Mouse (Mus musculus) neural tube, embryonic 10.5 days (tissue): ENCODE measurements around the gene Naa60.
A peak's percentile ranks its signal among the peaks of the same experiment; 100 is the strongest.

ENCODE experiments used
- DNase-seq: peaks from one replicate; pipeline ENCODE4 v3.0.0-alpha.2; 2017; ENCODE audit warnings: low spot score; ENCODE audit errors: extremely low spot score

Naa60 gene

DNA sequence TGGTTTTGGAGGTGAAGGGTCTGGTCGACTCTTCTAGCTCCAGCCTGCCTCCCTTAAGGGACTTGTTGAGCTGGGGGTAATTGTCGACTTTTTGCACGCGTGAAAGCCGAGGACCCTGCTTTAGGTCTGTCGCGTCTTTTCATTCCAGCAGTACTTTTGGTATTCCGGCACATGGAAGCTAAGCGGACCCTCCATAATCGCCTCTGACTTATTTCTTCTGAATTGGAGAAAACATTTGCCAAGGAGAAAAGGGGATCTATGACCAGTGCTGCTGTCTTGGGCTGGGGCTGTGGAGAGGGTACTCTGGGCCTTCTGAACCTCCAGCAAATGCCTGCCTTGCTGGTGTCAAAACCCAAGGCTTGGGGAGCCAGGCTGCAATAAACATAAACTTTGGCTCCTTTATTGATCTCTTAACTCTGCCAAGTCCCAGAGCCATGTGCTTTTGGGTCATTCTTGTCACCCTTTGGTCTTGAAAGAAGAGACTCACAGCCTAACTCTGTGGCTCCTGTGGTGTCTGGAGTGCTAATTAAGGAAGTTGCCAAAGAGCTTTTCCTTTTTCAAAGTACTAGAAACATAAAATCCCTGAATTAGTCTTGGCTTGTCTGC is 13.0 kb downstream of the Naa60 start:
- DNase-seq, result no peak

GRCm38 (mm10) chr16:3891621-3892295 is 19.6 kb downstream of the Naa60 start:
- DNase-seq, result no peak

- DNase-seq, result no peak
These were observed 21.6 kb downstream of the Naa60 start for GRCm38 (mm10) chr16:3893739-3894138.

- DNase-seq, result no peak
These were observed 23.1 kb downstream of the Naa60 start for GRCm38 (mm10) chr16:3895173-3895792.

- DNase-seq, result no peak
These were observed 23.9 kb downstream of the Naa60 start for GRCm38 (mm10) chr16:3896046-3896445.

DNA sequence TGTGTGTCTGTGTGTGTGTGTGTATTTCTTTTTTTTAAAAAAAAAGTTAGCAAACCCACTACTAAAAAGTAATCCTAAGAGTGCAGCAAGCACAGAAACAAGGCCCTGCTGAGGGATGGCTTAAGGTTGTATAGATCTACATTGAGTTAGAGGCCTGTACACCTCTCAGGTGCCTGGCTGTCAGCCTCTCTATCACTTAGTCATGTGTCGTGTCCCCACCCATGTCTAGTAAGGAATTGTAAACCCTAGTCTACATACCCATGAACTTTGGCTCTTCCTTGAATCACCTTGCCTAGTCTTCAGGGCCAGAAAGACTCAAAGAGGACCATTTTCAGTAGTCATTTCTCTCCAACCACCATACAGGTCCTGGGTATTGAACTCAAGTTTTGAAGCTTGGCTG is 24.4 kb downstream of the Naa60 start:
- DNase-seq, result no peak

- DNase-seq, result no peak
These were observed 35.3 kb downstream of the Naa60 start for GRCm38 (mm10) chr16:3907471-3907870.

- peak; percentile 91 for DNase-seq
These were observed 36.4 kb downstream of the Naa60 start, which contains the start of the genes 1700037C18Rik and Cluap1 for GRCm38 (mm10) chr16:3908537-3909111. Gene 1700037C18Rik, minus strand, starts transcription at chr16:3908689. Gene Cluap1, plus strand, starts transcription at chr16:3908801.

GRCm38 (mm10) chr16:3909118-3909517 is 36.9 kb downstream of the Naa60 start:
- no peak for DNase-seq

DNA sequence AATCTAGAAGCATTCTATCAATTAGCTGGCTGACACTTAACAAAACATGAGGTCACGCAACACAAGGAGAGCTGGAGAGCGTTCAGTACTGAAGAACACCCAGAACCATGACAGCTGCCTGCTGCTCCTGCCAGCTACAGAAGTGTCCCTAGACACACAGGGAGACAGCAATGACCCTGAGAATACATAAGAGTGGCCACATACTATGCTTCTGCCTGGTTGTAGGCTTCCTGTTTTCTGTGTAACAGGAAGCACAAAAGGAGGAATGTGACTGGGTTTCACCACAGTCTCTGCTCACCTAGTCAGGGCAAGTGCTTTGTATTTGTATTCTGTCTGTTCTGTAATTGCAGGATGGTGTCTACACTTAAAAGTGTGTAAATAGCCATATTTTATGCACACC is 48.6 kb downstream of the Naa60 start:
- no peak for DNase-seq

GRCm38 (mm10) chr16:3923515-3923914 is 51.3 kb downstream of the Naa60 start:
- no peak for DNase-seq

GRCm38 (mm10) chr16:3923966-3924365 is 51.8 kb downstream of the Naa60 start:
- DNase-seq, result no peak

GRCm38 (mm10) chr16:3928582-3928981 is 56.4 kb downstream of the Naa60 start:
- no peak for DNase-seq

- no peak for DNase-seq
These were observed 57.0 kb downstream of the Naa60 start for GRCm38 (mm10) chr16:3929151-3929550.

DNA sequence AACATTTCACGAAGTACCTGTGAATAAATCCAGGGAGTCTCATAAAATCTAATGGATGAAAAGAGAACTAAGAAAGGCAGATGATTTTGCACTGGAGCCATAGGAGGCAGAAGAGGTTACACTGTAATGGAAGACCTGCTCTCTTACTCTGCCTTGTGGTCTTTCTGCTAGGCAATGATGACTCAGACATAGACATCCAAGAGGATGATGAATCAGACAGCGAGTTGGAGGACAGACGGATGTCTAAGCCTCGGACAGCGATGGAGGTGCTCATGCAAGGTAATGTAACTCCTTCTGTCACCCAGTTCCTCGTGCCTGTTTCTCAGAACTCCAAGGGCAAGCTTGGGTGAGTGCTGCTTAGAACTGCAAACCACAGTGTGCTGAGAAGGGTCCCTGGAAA is 61.4 kb downstream of the Naa60 start:
- DNase-seq, result no peak

- DNase-seq, result no peak
These were observed 61.9 kb downstream of the Naa60 start for GRCm38 (mm10) chr16:3934091-3934490.

DNA sequence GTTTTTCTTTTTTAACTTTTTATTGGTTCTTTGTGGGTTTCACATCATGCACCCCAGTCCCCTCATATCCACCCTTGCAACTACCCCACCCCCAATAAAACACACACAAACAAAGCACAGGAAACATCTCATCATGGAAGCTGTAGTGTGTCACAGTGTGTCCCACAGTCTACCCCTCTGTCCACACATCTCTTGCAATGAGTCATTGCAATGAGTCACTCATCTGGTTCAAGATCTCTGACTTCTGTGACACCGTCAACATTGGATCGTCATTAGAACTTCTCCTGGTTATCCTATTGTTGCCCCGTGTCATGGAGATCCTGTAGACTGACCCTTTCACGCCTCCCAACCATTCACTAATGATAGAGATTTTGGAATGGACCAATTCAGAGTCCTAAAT is 62.5 kb downstream of the Naa60 start:
- DNase-seq, result no peak

- DNase-seq, result no peak
These were observed 79.0 kb downstream of the Naa60 start for GRCm38 (mm10) chr16:3951141-3951540.
